Mouse (Mus musculus) olfactory bulb, adult 2 months (tissue): ENCODE data around the gene Taar7d.

Experiments
- CTCF ChIP-seq: fragments of 200-500 bp; IDR thresholded peaks from 2 replicates; pipeline ENCODE4 v1.5.1; 2012; ENCODE audit warnings: low read depth, mild to moderate bottlenecking, low read length, moderate library complexity; ENCODE audit not compliant: insufficient read depth
- POLR2A ChIP-seq: fragments of 200-500 bp; IDR thresholded peaks from 2 replicates; pipeline ENCODE4 v1.6.1; 2012; ENCODE audit warnings: mild to moderate bottlenecking, low read depth, low read length, moderate library complexity; ENCODE audit not compliant: insufficient read depth

GRCm38 (mm10) chr10:24037314-24037713 lies 10.3 kb downstream of the Taar7d start, which contains the start of gene Taar7e:
- TF ChIP-seq CTCF (no peak), POLR2A (no peak)
